Mouse (Mus musculus) lung, postnatal 10 days (tissue): ENCODE measurements at regions not wholly inside any gene's neighbourhood (a gene's known extent, or its start where the extent isn't known, plus 50 kb on each side); places are given as distances from the start of the nearest gene placed in this dataset.
A peak's percentile ranks its signal among the peaks of the same experiment; 100 is the strongest.

Experiments used
- DNase-seq: peaks from one replicate; pipeline ENCODE4 v3.0.0; 2021

DNA sequence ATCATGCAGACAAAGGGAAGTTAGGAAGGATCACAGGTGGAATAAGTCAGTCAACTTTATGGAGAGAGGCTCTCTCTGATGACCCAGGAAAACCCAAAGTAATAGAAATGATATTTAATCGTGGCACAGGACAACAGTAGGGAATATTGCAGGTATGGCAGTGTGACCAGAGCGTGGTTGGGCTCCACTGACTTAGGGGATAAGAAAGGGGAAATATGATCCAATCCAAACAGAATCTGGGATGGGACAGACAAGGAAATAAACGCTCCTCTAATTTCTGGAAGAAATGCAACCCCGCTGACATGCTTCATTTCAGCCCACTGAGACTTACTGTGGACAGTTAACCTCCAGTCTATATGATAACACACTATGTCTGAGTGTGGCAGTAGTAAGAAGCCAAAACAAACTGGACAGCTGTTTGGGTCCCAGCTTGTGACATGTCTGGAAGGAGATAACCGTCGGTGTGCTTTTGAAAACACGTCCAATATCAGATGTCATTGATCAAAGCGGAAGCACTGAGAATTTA, 400.0 kb downstream of the Rps24 start:
- no peak for DNase-seq

DNA sequence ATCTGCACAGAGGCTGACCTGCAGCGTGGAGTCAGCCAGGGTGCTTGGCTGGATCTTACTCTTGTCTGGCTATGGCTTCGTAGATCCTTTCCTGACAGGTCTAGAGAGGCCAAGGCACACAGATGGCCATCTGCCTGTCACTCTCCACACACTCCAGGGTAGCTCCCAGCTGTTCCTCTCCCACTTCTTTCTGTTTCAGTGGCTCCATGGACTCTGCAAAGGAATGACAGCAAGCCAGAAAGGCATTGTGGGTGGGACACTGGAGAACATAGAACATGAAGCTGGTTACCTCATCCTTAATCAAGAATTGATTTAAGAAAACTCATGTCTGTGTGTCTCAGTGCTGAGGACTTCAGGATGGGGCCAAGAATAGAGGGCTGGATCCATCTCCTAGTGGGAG, 403.9 kb downstream of the Rps24 start:
- DNase-seq = no peak

GRCm38 (mm10) chr14:24895196-24895595, 408.3 kb downstream of the Rps24 start:
- no peak for DNase-seq

GRCm38 (mm10) chr14:24896681-24897080, 409.8 kb downstream of the Rps24 start:
- DNase-seq = no peak

GRCm38 (mm10) chr14:24900501-24901179, 413.7 kb downstream of the Rps24 start:
- peak; percentile 11 for DNase-seq

DNA sequence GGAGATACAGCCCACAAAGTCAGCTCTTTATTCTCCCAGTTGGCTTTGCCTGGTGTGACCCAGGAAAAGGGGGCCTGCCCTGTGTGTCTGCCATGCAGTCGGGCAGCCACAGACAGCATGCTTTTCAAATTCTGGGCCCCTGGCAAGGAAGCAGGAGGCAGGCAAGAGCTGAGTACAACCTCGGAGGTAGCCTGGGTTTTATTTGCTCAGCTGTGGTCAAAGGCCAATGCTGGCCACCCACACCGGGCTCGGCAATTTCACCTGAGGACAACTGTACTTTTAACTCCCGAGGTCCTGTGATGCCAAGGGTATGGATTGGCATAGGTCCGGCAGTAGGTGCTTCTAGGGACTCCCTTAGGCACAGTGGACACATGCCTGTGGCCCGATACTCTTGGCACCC, 414.8 kb downstream of the Rps24 start:
- DNase-seq = no peak

GRCm38 (mm10) chr14:24902870-24903269, 415.9 kb downstream of the Rps24 start:
- DNase-seq = peak; percentile 50

DNA sequence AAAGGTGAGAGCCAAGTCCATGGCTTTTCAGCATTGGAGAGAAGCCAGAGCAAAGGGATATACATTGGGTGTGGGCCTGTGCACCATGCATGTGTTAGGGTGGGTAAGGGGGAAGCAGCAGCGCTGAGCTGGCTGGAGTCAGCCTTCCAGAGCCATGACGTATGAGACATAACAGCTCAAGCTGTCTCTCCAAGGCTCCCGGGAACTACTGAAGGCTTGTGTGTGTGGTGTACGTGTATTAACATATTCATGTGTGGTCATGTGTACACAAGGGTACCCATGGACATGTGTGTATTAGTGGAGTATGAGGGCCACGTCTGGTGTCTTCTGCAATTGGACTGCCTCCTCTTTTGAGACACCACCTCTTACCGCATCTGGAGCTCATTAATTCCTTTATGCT, 417.8 kb downstream of the Rps24 start:
- DNase-seq = no peak

- no peak for DNase-seq
Measured at GRCm38 (mm10) chr14:24906916-24907315, 420.0 kb downstream of the Rps24 start.

- peak; percentile 34 for DNase-seq
Measured at GRCm38 (mm10) chr14:24908377-24908776, 421.5 kb downstream of the Rps24 start.

DNA sequence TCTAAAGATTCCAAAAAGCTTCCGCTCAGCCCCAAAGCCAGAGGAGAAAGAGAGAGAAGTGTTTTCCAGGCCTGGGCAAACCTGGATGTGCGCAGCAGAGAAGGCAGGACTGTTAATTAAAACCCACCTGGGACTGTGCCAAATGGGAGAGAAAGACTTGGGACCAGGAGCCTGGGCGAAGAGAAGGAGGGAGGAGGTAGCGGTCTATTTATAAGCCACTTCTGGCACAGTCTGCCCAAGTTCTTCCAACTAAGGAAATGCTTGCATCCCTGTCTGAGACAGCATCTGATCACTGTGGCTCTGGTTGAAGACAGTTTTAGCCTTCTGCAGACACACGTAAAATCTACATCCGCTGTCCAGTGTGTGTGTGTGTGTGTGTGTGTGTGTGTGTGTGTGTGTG, 424.7 kb downstream of the Rps24 start:
- DNase-seq = peak; percentile 25

GRCm38 (mm10) chr14:24919056-24919455, 432.1 kb downstream of the Rps24 start:
- no peak for DNase-seq

DNA sequence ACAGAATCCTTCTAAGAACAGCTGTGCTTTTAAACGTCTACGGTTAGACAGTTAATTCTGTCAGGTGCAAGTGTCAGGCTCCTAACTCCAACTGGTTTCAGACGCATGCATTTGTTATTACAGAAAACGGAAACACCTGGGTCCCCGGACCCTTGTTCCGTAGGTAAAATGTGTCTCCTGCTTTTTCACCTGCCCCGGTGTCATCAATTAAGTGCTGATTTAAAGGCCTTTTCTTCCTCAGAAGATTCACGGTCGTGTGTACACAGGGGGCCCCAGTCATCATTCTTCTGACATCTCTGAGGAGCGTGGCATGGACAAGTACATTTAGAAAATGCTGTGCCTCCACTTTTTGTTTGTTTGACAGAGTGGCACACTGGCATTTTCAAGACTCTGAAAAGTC, 435.1 kb downstream of the Rps24 start:
- no peak for DNase-seq

DNA sequence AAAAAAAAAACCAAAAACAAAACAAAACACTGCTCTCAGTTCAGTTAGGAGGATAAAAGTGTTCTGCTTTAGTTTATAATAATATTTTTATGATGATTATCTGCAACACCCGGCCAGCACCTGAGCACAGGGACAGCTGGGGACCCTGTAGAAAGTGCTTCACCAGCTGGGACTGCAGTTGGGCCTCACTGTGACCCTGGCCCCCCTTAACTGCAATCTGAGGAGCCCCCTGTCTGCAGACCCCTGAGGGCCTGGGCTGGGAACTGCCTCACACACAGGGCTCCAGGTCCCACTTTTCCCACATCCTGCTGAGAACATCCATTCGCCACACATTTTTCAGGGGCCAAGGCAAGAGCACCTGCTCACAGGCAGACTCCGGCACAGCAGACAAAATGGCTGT, 437.6 kb downstream of the Rps24 start:
- no peak for DNase-seq

GRCm38 (mm10) chr14:24926086-24927048, 439.4 kb downstream of the Rps24 start:
- no peak for DNase-seq

DNA sequence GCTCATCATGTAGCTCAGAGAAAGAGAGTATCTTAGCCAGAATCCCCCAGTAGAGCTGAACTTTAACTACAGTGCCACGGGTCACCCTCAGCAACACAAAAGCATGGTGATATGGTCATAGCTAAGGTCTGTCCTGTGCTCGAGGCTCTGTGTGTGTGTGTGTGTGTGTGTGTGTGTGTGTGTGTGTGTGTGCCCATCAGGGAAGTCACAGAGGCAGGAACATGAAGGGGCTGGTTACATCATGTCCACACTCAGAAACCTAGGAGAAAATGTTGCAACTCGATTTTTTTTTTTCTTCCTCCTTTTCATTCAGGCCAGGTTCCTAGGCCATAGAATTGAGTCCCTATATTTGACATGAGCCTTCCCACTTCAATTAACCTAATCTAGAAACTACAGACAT, 441.8 kb downstream of the Rps24 start:
- DNase-seq = no peak

GRCm38 (mm10) chr14:24930251-24930650, 443.3 kb downstream of the Rps24 start:
- DNase-seq = no peak

- no peak for DNase-seq
Measured at GRCm38 (mm10) chr14:24937876-24938275, 451.0 kb downstream of the Rps24 start.

DNA sequence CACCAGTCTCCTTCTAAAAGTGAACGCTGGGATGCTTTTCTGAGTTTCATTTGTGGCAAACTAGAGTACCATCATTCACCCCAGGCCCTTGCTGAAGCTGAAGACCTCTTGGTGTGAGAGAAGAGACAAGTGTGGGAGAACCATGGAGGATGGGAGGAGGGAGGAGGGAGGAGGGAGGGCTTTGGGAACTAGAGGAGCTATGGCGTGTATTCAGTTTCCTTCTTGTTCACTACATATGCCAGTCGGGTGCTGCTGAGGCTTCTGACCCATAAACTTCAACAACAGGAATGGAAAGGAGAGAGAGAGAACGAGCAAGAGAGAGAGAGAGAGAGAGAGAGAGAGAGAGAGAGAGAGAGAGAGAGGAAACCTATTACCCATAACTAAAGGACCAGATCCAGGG, 452.1 kb downstream of the Rps24 start:
- DNase-seq = no peak

DNA sequence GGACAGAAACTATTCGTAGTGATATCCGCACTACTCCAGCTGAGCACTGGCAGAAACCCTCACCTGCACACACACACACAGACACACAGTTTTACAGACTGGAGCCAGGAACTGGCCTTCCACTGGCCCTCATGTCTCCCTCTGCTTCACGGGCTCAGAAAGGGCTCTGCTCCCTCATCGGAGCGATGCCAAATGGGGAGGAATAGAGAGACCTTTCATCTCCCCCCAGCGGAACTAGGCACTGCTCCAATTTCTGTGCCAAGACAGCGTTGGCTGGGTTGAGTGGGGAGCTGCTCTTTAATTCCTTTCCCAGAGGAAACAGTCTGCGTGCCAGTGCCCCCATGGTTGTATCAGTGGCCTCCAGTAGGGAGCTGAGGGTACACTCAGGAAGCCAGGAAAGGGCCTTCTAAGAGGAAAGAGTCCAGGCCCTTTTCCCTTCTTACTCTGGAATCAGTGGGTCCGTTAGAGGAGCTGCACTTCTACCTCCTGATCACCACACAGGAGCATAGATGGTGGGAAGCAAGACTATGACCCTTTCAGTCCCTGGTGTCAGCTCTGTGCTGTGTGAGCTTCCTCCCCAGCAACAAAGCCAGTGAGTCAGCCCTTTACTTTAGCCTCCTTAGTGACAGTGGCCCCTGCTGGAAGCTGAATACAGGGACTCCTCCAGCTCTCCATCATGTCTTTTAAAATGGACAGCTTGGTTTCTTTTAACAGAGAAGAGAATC, 452.7 kb downstream of the Rps24 start:
- peak; percentile 61 for DNase-seq

DNA sequence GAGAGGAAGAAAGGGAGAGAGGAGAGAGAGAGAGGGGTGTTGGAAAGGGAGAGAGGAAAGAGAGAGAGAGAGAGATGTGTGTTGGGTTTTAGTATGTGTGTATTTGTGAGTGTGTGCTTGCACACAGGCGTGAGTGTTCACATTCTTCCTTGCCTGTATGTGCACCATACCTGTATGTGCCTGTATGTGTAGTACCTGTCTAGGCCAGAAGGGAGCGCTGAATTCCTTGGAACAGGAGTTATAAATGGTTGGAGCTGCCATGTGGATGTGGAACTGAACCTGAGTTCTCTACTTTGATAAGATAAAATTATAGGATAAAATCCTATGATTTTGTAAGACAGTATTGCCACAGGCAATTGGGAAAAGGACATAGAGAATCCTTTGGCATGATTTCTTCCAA, 458.8 kb downstream of the Rps24 start:
- no peak for DNase-seq

DNA sequence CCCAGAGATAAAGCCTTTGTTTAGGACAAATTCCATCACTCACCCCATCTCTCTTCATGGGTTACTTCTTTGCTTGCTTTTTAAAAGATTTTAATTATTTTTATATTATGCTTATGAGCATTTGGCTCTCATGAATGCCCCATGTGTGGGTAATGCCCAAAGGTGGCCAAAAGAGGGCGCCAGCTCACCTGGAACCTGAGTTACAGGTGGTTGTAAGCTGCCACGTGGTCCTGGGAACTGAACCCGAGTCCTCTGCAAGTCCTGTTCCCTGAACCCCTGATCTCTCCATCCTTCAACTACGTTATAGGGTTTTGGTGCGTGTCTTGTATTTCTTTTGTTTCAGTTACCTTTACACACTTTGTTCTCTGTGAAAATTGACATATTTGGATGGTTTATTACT, 460.2 kb downstream of the Rps24 start:
- no peak for DNase-seq

GRCm38 (mm10) chr14:24955891-24956410, 469.0 kb downstream of the Rps24 start:
- no peak for DNase-seq
